ENCODE assay signal across 24 mouse cellular contexts in the genomic region with DNA sequence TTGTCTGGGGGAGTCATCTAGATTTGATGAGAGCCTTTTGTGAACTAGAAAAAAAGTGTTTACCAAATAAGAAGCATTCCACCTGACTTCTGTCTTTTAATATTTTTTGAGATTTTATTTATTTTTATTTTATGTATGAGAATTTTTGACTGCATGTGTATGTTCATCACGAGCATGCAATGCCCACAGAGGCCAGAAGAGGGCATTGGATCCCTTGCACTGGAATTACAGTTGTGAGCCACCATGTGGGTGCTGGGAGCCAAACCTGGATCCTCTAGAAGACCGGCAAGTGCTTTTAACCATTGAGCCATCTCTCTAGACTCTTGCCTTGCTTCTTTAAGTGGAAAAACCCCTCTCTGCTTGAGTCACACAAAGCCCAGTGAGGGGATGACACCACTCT. TPM values are rescaled to one million over a fixed set of nuclear protein-coding genes. Genes with fewer than 3 reads are reported as not detected.
A peak's percentile ranks its signal among the peaks of the same experiment; 100 is the strongest.
DNase-seq lines count a peak whose midpoint lies in the region; ATAC-seq and TF ChIP-seq lines count a peak whose summit lies in the region.
"Had no signal": no experiment of that assay in that cellular context is flagged by ENCODE, and none has a peak within 500 bp of the region (broad histone marks: within the 10 kb centered on the region; RNA-seq: fewer than 3 reads in every experiment).

No protein-coding gene starts in this region.

- ATAC-seq in forebrain, postnatal 0 days, result no peak
- no peak for ATAC-seq in forebrain, embryonic 15.5 days (replicated peaks)
- ATAC-seq: forebrain, embryonic 13.5 days had no signal

- H3K36me3 ChIP-seq in forebrain, postnatal 0 days (ENCODE audit: insufficient read depth), result no peaks in the 10 kb centered on the region
- H3K36me3 ChIP-seq in forebrain, embryonic 15.5 days, result no peaks in the 10 kb centered on the region
- H3K36me3 ChIP-seq in testis, adult 2 months (ENCODE audit: control insufficient read depth, insufficient read depth, low read length), result no peaks in the 10 kb centered on the region
- H3K36me3 ChIP-seq: hindbrain, embryonic 13.5 days; limb, embryonic 12.5 days; liver, embryonic 15.5 days had no signal

- H3K4me1 ChIP-seq in forebrain, postnatal 0 days (ENCODE audit: insufficient read depth), result no peaks in the 10 kb centered on the region
- no peaks in the 10 kb centered on the region for H3K4me1 ChIP-seq in forebrain, embryonic 15.5 days
- peaks cover 6% of the 10 kb centered on the region for H3K4me1 ChIP-seq in testis, adult 2 months (ENCODE audit: control insufficient read depth, insufficient read depth, low read length)
- H3K4me1 ChIP-seq: forebrain, embryonic 13.5 days; hindbrain, embryonic 13.5 days; liver, embryonic 15.5 days had no signal

- TF ChIP-seq POLR2A in testis, adult 2 months (IDR thresholded peaks at IDR 0.05; ENCODE audit: control insufficient read depth, low read depth, low read length), result no peak

- H3K9ac ChIP-seq in forebrain, postnatal 0 days, result no peak overlapping the region
- no peak overlapping the region for H3K9ac ChIP-seq in forebrain, embryonic 15.5 days (replicated peaks)
- H3K9ac ChIP-seq: forebrain, embryonic 13.5 days; hindbrain, embryonic 13.5 days; limb, embryonic 12.5 days; liver, embryonic 15.5 days had no signal

- peaks cover 3% of the 10 kb centered on the region; the same call in 1 of the 2 replicates for H3K9me3 ChIP-seq in forebrain, postnatal 0 days (ENCODE audit: low read length)
- no peaks in the 10 kb centered on the region for H3K9me3 ChIP-seq in forebrain, embryonic 15.5 days
- H3K9me3 ChIP-seq: forebrain, embryonic 13.5 days; liver, embryonic 15.5 days had no signal

- WGBS in forebrain, postnatal 0 days, result 95% methylated on average over 2 of the region's 2 CpGs
- WGBS in forebrain, embryonic 15.5 days, result 99% methylated on average over 2 of the region's 2 CpGs

- no peak for DNase-seq in forebrain, postnatal 0 days
- DNase-seq in layer of hippocampus, adult 2 months (ENCODE audit: low spot score in 2 of 2), result no peak
- no peak for DNase-seq in layer of hippocampus, adult 9-11 months
- no peak for DNase-seq in testis, postnatal 14 days (ENCODE audit: low spot score)
- no peak for DNase-seq in urinary bladder, postnatal 25 days (ENCODE audit: low spot score)
- DNase-seq in layer of hippocampus, adult 18-20 months (ENCODE audit: low spot score in 2 of 2), result no peak
- DNase-seq: adrenal gland, postnatal 14 days; cerebellum, adult 9-10 months; gastrocnemius, postnatal 10 days; heart, postnatal 36 days; kidney, adult 2 months; kidney, postnatal 10 days; lung, postnatal 10 days; thymus, postnatal 36 days had no signal

- H3K27ac ChIP-seq in forebrain, postnatal 0 days (ENCODE audit: low read depth, low read length), result no peak overlapping the region
- H3K27ac ChIP-seq in forebrain, embryonic 15.5 days (replicated peaks), result no peak overlapping the region
- H3K27ac ChIP-seq in layer of hippocampus, adult 2 months, result no peak overlapping the region
- H3K27ac ChIP-seq in testis, adult 2 months (ENCODE audit: control insufficient read depth, insufficient read depth, low read depth, low read length), result no peak overlapping the region
- H3K27ac ChIP-seq: forebrain, embryonic 13.5 days; hindbrain, embryonic 13.5 days; limb, embryonic 12.5 days; liver, embryonic 15.5 days had no signal

- H3K4me2 ChIP-seq in forebrain, postnatal 0 days (ENCODE audit: low read depth), result no peak overlapping the region
- H3K4me2 ChIP-seq in forebrain, embryonic 15.5 days (replicated peaks), result no peak overlapping the region
- H3K4me2 ChIP-seq: forebrain, embryonic 13.5 days; hindbrain, embryonic 13.5 days; limb, embryonic 12.5 days; liver, embryonic 15.5 days; midbrain, embryonic 11.5 days had no signal

- H3K4me3 ChIP-seq in forebrain, postnatal 0 days (ENCODE audit: low read depth, low read length), result no peak overlapping the region
- no peak overlapping the region for H3K4me3 ChIP-seq in forebrain, embryonic 15.5 days
- H3K4me3 ChIP-seq in layer of hippocampus, adult 2 months, result no peak overlapping the region
- H3K4me3 ChIP-seq in testis, adult 2 months (ENCODE audit: control insufficient read depth, low read depth, low read length), result peak overlapping the region; percentile 63
- H3K4me3 ChIP-seq: forebrain, embryonic 13.5 days; hindbrain, embryonic 13.5 days; limb, embryonic 12.5 days; liver, embryonic 15.5 days had no signal

- H3K27me3 ChIP-seq in forebrain, postnatal 0 days (ENCODE audit: insufficient read depth, low read length), result no peaks in the 10 kb centered on the region
- H3K27me3 ChIP-seq in forebrain, embryonic 15.5 days, result no peaks in the 10 kb centered on the region
- no peaks in the 10 kb centered on the region for H3K27me3 ChIP-seq in testis, adult 2 months (ENCODE audit: control insufficient read depth, insufficient read depth, low read length)
- H3K27me3 ChIP-seq: forebrain, embryonic 13.5 days; hindbrain, embryonic 13.5 days; limb, embryonic 12.5 days; liver, embryonic 15.5 days had no signal

- peak; percentile 18; the same call in 1 of the 2 replicates for TF ChIP-seq CTCF in forebrain, postnatal 0 days (IDR thresholded peaks at IDR 0.05; ENCODE audit: low read depth)
- peak; percentile 41 for TF ChIP-seq CTCF in layer of hippocampus, adult 2 months (conservative IDR thresholded peaks at IDR 0.05)
- TF ChIP-seq CTCF in testis, adult 2 months (IDR thresholded peaks at IDR 0.05; ENCODE audit: control insufficient read depth, insufficient read depth, insufficient replicate concordance, low read depth, low read length), result no peak

RNA-seq across cellular contexts. Expression of a gene that starts 29.7 kb away (rescaled TPM):
- 1.5 TPM in 2 replicates for total RNA-seq in forebrain, postnatal 0 days (2014; rRNA removed)
- 0.40 and 0.61 TPM in 2 replicates for polyA plus RNA-seq in forebrain, postnatal 0 days (2015; fragmentation: Nextera tagmentation; extraction: Ambion mirVana)
- 0.29 and 0.37 TPM in 2 replicates for polyA plus RNA-seq in forebrain, embryonic 15.5 days (2015; fragmentation: Nextera tagmentation; extraction: Ambion mirVana)
- 10 to 100 TPM in 1 of 2 experiments, 1 to 10 TPM in 1; 9.9 to 10.5 TPM for total RNA-seq in layer of hippocampus, adult 2 months (2021)
- polyA plus RNA-seq in testis, adult 2 months (2012; rRNA removed), result 0.54 and 0.62 TPM in 2 replicates
- 10 to 100 TPM; 11.5 to 11.7 TPM for total RNA-seq in layer of hippocampus, adult 18-20 months (2021)
- total RNA-seq: megakaryocyte progenitor cell, adult 5-6 weeks; monocyte, adult 5-6 weeks had no signal
- polyA plus RNA-seq: intestine, embryonic 14.5 days had no signal
